Mouse (Mus musculus): ENCODE measurements at regions not wholly inside any gene's neighbourhood (a gene's known extent, or its start where the extent isn't known, plus 50 kb on each side); places are given as distances from the start of the nearest gene placed in this dataset.

- DNase-seq (ENCODE audit: low read depth, low spot score) = no peak
Observed at GRCm38 (mm10) chr14:46277832-46278611, 101.2 kb upstream of the Gm15217 start.

GRCm38 (mm10) chr14:46292398-46292797, 86.8 kb upstream of the Gm15217 start:
- DNase-seq (ENCODE audit: low read depth, low spot score) = no peak

GRCm38 (mm10) chr14:46296275-46296674, 82.9 kb upstream of the Gm15217 start:
- DNase-seq (ENCODE audit: low read depth, low spot score) = peak; percentile 81

- DNase-seq (ENCODE audit: low read depth, low spot score) = peak; percentile 21
Observed at GRCm38 (mm10) chr14:46300546-46300945, 78.7 kb upstream of the Gm15217 start.

GRCm38 (mm10) chr14:46302601-46303000, 76.6 kb upstream of the Gm15217 start:
- DNase-seq (ENCODE audit: low read depth, low spot score) = peak; percentile 11

- no peak for DNase-seq (ENCODE audit: low read depth, low spot score)
Observed at GRCm38 (mm10) chr14:46305267-46305666, 73.9 kb upstream of the Gm15217 start.

GRCm38 (mm10) chr14:46313064-46313463, 66.2 kb upstream of the Gm15217 start:
- DNase-seq (ENCODE audit: low read depth, low spot score) = peak; percentile 14

- DNase-seq (ENCODE audit: low read depth, low spot score) = no peak
Observed at GRCm38 (mm10) chr14:46316521-46316920, 62.7 kb upstream of the Gm15217 start.

GRCm38 (mm10) chr14:46317406-46318045, 61.7 kb upstream of the Gm15217 start:
- peak; percentile 37 for DNase-seq (ENCODE audit: low read depth, low spot score)

- no peak for DNase-seq (ENCODE audit: low read depth, low spot score)
Observed at GRCm38 (mm10) chr14:46328064-46328463, 51.1 kb upstream of the Gm15217 start.
